Mouse (Mus musculus) hindbrain, postnatal 0 days (tissue): Measurements from ENCODE around the gene Lgals1. TPM values are rescaled to one million over a fixed set of nuclear protein-coding genes. Genes with fewer than 3 reads are reported as not detected.

Experiments used
- ATAC-seq: fragments of 200-750 bp; cut with Nextera tagmentation; 2 replicates; pipeline ENCODE4 v1.8.0; 2017; ENCODE audit warnings: mild to moderate bottlenecking, moderate TSS enrichment, moderate library complexity
- DNase-seq: peaks from one replicate; pipeline ENCODE4 v3.0.0-alpha.2; 2015; ENCODE audit warnings: low spot score
- H3K27ac ChIP-seq: fragments of 300-500 bp; sonication (generic); 2 replicates; pipeline ENCODE4 v1.5.1; 2014; ENCODE audit warnings: mild to moderate bottlenecking
- H3K27me3 ChIP-seq: fragments of 300-500 bp; sonication (generic); 2 replicates; pipeline ENCODE4 v1.6.1; 2014; ENCODE audit warnings: low read length, mixed read lengths; ENCODE audit not compliant: insufficient read depth
- H3K36me3 ChIP-seq: fragments of 300-500 bp; sonication (generic); 2 replicates; pipeline ENCODE4 v1.6.1; 2014; ENCODE audit warnings: low read length, mixed read lengths; ENCODE audit not compliant: insufficient read depth
- H3K4me1 ChIP-seq: fragments of 300-500 bp; sonication (generic); 2 replicates; pipeline ENCODE4 v1.6.1; 2014; ENCODE audit warnings: antibody characterized with exemption, low read length, mixed read lengths; ENCODE audit not compliant: insufficient read depth
- H3K4me2 ChIP-seq: fragments of 300-500 bp; sonication (generic); 2 replicates; pipeline ENCODE4 v1.6.1; 2014; ENCODE audit warnings: low read depth, mild to moderate bottlenecking, low read length, moderate library complexity, mixed read lengths
- H3K4me3 ChIP-seq: fragments of 300-500 bp; sonication (generic); 2 replicates; pipeline ENCODE4 v1.5.1; 2014; ENCODE audit warnings: low read length
- H3K9ac ChIP-seq: fragments of 300-500 bp; sonication (generic); replicated peaks from 2 replicates; pipeline ENCODE4 v1.6.1; 2014; ENCODE audit warnings: mild to moderate bottlenecking, low read length, moderate library complexity, mixed read lengths
- H3K9me3 ChIP-seq: fragments of 300-500 bp; sonication (generic); 2 replicates; pipeline ENCODE4 v1.6.1; 2016; ENCODE audit warnings: low read length, mixed read lengths
- CTCF ChIP-seq: IDR thresholded peaks from 2 replicates; pipeline ENCODE4 v1.5.1; 2016; ENCODE audit warnings: antibody characterized with exemption, control low read depth, low read depth
- WGBS: fragments of 180-500 bp; shearing (Covaris S2); extraction: QIAGEN DNeasy Blood & Tissue Kit; methylation state at CpG from one replicate; pipeline ENCODE4 v1.1.7; 2014; 5-methylcytosine and 5-hydroxymethylcytosine counted together
- polyA plus RNA-seq: library from polyadenylated mRNA; unstranded; fragments of >200 nt; fragmentation: Nextera tagmentation; extraction: Ambion mirVana; gene quantifications from 2 replicates; pipeline ENCODE4 v1.2.1, GENCODE M21; 2015
- total RNA-seq: library from RNA; depleted of rRNA; stranded (reverse); fragments of >200 nt; gene quantifications from 2 replicates; pipeline ENCODE4 v1.2.3, GENCODE M21; 2014

Lgals1 gene
- total and polyA plus RNA-seq, 2 experiments from 2014 or later, result 67.6 to 144 TPM

DNA sequence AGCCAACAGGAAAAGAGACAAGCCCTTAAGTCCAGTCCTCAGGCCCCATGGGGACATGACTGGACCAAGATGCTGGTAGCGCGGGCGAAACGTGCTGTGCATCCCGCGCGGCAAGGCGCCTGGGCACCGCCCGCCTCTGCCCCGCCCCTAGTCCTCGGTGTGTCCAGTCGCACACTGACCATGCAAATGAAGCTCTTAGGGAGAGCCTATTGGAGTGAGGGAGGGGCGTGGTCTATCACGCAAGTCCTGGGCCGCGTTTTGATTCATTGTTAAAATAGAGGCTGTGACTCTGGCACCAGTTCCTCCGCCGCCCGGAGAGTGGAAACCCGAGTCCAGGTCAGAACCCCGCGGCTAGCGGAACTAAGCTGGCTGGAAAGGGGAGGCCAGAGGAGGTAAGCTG is 21.1 kb downstream of the Lgals1 start, which contains the start of gene Triobp:
Triobp (plus strand) TSS at position 68 of the 400 bp plus-strand sequence.
- peak within 1 kb of the TSS; percentile 64 for H3K9ac ChIP-seq
- H3K9me3 ChIP-seq, result no peaks in the 10 kb centered on the region
- H3K4me2 ChIP-seq, result peak within 1 kb of the TSS; percentile 74
- H3K36me3 ChIP-seq, result no peaks in the 10 kb centered on the region
- peaks cover 5% of the 10 kb centered on the region; the same call in 1 of the 2 replicates for H3K4me1 ChIP-seq
- WGBS, result 0% methylated on average over 24 of the region's 24 CpGs
- H3K27me3 ChIP-seq, result no peaks in the 10 kb centered on the region
- DNase-seq (peak; percentile 96), ATAC-seq (peak; percentile 97)
- TF ChIP-seq CTCF, result no peak
- H3K4me3 ChIP-seq, result peak within 1 kb of the TSS; percentile 61
- H3K27ac ChIP-seq, result peak within 1 kb of the TSS; percentile 82

DNA sequence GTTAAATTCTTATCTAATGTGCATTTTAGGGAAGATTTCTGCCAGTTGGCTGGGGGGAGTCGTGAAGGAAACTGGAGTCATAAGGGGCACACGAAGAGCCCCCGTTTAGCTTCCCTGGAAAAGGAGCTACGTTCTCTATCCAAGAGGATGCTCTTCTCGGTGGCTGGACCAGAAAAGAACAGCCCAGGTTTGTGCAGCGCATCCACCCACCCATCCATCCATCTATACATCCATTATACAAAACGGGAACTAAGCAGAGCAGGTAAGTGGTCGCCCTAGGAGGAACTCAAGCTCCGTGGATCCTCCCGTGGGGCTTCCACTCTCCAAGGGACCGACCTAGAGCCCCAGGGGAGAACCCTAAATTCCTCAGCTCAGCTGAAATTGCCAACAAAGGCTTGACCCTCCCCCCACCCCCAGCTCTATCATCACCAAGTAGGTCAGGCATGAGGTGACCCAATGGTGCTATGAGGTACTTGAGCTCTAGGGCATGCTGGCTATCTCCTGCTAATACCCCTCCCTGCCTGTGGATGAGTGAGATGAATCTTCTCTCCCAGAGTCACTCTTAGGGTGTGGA is 21.7 kb downstream of the Lgals1 start:
- Histone ChIP-seq H3K4me3 (peak overlapping the region; percentile 61), H3K27ac (peak overlapping the region; percentile 82), H3K4me2 (peak overlapping the region; percentile 74), H3K9ac (peak overlapping the region; percentile 64), H3K4me1 (peaks cover 5% of the 10 kb centered on the region; the same call in 1 of the 2 replicates), H3K27me3 (no peaks in the 10 kb centered on the region), H3K36me3 (no peaks in the 10 kb centered on the region), H3K9me3 (no peaks in the 10 kb centered on the region)
- TF ChIP-seq CTCF, result no peak
- DNase-seq (no peak), ATAC-seq (peak; percentile 36; the same call in 1 of the 2 replicates)
- WGBS, result 1% methylated on average over 11 of the region's 11 CpGs

DNA sequence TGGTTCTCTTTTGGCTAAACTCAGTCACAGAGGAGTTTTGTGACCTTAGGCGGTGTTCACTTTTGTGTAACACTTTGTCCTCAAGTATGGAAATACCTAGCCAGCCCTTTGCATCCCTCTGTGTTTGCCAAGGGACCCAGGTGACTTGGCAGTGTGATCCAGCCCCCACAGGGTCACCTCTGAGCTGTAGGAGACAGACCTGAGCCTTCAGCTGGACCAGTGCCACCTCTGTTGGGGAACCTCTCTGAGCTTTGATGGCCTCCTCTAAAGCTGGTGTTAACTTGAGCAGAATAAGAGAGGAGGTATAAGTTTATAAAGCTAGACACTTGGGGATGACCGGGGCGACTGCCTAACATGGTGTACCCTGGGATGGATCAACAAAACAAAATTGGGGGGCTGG is 22.4 kb downstream of the Lgals1 start:
- ATAC-seq, result no peak
- Histone ChIP-seq H3K9me3 (no peaks in the 10 kb centered on the region), H3K36me3 (no peaks in the 10 kb centered on the region), H3K4me3 (peak overlapping the region; percentile 61; the same call in 1 of the 2 replicates), H3K27me3 (no peaks in the 10 kb centered on the region), H3K4me2 (peak overlapping the region; percentile 74), H3K27ac (no peak overlapping the region), H3K4me1 (peaks cover 5% of the 10 kb centered on the region; the same call in 1 of the 2 replicates), H3K9ac (no peak overlapping the region)
- WGBS, result 94% methylated on average over 3 of the region's 3 CpGs
- DNase-seq, result no peak
- no peak for TF ChIP-seq CTCF

DNA sequence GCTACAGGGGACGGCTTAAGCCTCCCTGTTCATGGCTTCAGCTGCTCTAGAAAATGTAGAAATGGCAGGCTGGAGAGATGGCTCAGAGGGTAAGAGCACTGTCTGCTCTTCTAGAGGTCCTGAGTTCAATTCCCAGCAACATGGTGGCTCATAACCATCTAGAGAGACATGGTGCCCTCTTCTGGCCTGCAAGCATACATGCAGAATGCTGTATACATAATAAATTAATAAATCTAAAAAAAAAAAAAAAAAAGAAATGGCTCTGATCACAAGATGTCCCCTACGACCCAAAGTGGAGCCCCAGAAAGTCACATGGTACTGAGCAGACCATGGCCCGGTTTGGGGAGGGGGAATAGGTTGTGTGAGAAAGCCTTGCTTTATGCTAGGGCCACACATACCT is 29.1 kb downstream of the Lgals1 start:
- peaks cover 22% of the 10 kb centered on the region for H3K36me3 ChIP-seq
- no peaks in the 10 kb centered on the region for H3K9me3 ChIP-seq
- H3K27ac ChIP-seq, result no peak overlapping the region
- H3K4me1 ChIP-seq, result no peaks in the 10 kb centered on the region
- no peak overlapping the region for H3K4me2 ChIP-seq
- peak; percentile 24; the same call in 1 of the 2 replicates for TF ChIP-seq CTCF
- H3K27me3 ChIP-seq, result no peaks in the 10 kb centered on the region
- no peak for ATAC-seq
- no peak overlapping the region for H3K9ac ChIP-seq
- 72% methylated on average over 3 of the region's 3 CpGs for WGBS
- no peak for DNase-seq
- no peak overlapping the region for H3K4me3 ChIP-seq

DNA sequence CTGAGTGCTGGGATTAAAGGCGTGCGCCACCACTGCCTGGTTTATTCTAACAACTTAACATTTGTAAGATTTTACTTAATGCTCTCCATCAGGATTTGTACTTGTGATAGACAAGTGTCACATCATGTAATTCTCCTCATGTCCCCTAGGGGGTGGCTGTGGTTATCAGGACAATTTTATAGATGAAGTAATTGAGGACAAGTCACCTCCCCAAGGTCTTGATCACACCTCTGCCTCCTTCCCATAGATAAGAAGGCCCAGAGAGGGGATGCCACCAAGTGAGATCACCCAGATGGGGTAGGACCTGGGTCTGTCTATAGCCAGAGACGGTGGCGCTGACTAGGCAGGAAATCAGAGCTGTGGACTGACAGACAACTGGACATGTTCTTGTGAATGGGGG is 29.8 kb downstream of the Lgals1 start:
- Histone ChIP-seq H3K27ac (no peak overlapping the region), H3K36me3 (peaks cover 25% of the 10 kb centered on the region), H3K9me3 (no peaks in the 10 kb centered on the region), H3K27me3 (no peaks in the 10 kb centered on the region), H3K9ac (no peak overlapping the region), H3K4me3 (no peak overlapping the region), H3K4me2 (no peak overlapping the region), H3K4me1 (no peaks in the 10 kb centered on the region)
- peak; percentile 17 for DNase-seq
- WGBS, result 98% methylated on average over 4 of the region's 4 CpGs
- ATAC-seq, result no peak
- peak; percentile 52 for TF ChIP-seq CTCF

DNA sequence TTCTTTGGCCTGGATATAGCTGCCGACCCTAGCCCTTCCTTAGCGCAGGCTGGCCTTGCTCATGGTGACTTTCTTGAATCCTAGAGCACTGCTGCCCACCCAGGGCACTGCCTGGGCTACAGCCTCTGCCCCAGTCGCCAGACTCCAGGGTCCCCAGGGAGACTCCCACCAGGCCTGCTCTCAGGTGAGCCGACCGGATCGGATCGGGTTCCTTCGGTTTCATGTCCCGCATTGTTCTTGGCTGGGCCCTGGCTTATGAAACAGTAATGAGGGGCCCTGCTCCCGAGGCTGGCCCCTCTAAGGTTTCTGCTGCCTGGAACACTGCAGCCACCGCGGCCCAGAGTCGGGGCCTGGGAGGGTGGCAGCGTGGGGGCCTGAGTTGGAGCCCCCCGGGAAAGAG is 30.5 kb downstream of the Lgals1 start:
- H3K4me1 ChIP-seq, result no peaks in the 10 kb centered on the region
- 81% methylated on average over 15 of the region's 15 CpGs for WGBS
- no peak overlapping the region for H3K4me2 ChIP-seq
- TF ChIP-seq CTCF, result no peak
- no peak for ATAC-seq
- no peak for DNase-seq
- no peaks in the 10 kb centered on the region for H3K27me3 ChIP-seq
- H3K9ac ChIP-seq, result no peak overlapping the region
- H3K27ac ChIP-seq, result no peak overlapping the region
- H3K36me3 ChIP-seq, result peaks cover 25% of the 10 kb centered on the region
- no peak overlapping the region for H3K4me3 ChIP-seq
- no peaks in the 10 kb centered on the region for H3K9me3 ChIP-seq

DNA sequence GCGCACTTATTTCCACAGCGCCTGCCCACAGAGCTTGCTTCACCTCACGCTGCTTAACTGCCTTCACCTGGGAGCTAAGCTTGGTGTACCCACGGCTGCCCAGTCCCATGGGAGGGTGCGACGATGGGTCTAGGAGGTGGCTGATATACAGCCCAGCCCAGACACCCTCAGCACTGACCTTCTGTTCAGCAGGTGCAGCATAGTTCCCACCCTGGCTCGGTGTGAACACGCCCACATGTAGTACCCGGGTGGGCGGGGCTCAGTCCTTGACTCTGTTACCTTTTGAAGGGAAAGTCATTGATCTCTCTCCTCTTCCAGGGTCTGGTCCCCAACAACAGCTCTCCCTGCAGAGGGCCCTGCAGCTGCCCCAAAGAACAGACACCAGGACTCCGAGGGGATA is 33.0 kb downstream of the Lgals1 start:
- no peaks in the 10 kb centered on the region for H3K27me3 ChIP-seq
- no peaks in the 10 kb centered on the region for H3K9me3 ChIP-seq
- no peak for TF ChIP-seq CTCF
- DNase-seq (no peak), ATAC-seq (no peak)
- no peak overlapping the region for H3K9ac ChIP-seq
- H3K4me3 ChIP-seq, result no peak overlapping the region
- no peak overlapping the region for H3K4me2 ChIP-seq
- peaks cover 23% of the 10 kb centered on the region for H3K36me3 ChIP-seq
- WGBS, result 92% methylated on average over 11 of the region's 11 CpGs
- no peaks in the 10 kb centered on the region for H3K4me1 ChIP-seq
- H3K27ac ChIP-seq, result no peak overlapping the region
